Mouse (Mus musculus) spleen, adult 2 months (tissue): ENCODE data around the gene Fbxo41.

Experiments used
- CTCF ChIP-seq: fragments of 200-500 bp; IDR thresholded peaks from 2 replicates; pipeline ENCODE4 v1.5.1; 2011; ENCODE audit warnings: mild to moderate bottlenecking, inconsistent platforms; ENCODE audit not compliant: insufficient read depth, insufficient read length, insufficient replicate concordance; ENCODE audit errors: extremely low read depth
- POLR2A ChIP-seq: fragments of 200-500 bp; IDR thresholded peaks from 2 replicates; pipeline ENCODE4 v1.6.1; 2011; ENCODE audit warnings: low read depth, low read length, inconsistent platforms

DNA sequence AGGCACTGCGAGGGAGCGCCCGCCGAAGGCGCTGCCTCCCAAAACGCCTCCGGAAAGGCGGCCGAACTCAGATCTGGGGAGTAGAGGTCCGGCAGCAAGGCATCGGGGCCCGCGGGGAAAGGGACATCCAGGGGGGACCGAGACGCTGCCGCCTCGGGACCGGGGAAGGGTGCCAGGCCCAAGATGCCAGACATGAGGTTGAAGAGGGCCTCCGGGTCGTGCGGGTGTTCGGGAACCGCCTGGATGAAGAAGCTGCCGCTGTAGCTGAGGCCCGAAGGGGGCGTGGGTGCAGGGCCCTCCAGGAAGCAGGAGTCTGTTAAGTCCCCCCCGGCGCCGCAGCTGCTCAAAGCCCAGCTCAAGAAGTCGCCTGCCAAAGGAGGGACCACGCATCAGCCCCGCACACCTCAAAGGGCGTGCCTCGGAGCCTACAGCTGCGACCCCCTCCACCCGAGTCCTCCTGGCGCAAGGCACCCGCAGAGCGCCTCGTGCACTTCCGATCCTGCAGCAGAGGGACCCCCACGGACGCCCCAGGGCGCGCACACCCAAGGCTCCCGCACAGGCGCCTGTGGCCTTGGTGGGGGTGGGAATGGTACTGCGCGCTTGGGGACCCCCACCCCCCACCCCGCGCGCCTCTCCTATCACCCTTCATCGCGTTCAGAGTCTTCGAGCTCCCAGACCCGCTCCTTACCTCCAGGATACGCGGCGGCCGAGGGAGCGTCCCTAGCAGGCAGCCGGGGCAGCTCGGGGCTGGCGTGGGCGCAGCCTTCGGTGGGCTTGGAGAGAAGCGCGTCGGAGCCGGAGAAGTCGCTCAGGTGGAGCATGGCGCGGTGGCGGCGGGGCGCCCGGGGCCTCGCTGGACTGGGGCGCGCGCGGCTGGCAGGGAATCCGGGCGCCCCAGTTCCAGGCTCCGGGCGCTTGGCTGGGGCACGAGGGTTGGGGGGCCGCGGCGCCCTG is 10.1 kb upstream of the Fbxo41 start:
- TF ChIP-seq CTCF: no peak
- no peak for TF ChIP-seq POLR2A
